Mouse (Mus musculus): ENCODE measurements around the gene Hhat.

GRCm38 (mm10) chr1:192778869-192779514 is 8.0 kb upstream of the Hhat start:
- TF ChIP-seq CTCF (IDR thresholded peaks at IDR 0.05; ENCODE audit: control insufficient read depth, insufficient read depth, insufficient replicate concordance, low read depth, low read length) (no peak), POLR2A (IDR thresholded peaks at IDR 0.05; ENCODE audit: control insufficient read depth, low read depth, low read length) (no peak)

All from testis, adult 2 months (tissue).